Mouse (Mus musculus) lung, postnatal 0 days (tissue): Measurements from ENCODE around the gene Grasp. TPM values are rescaled to one million over a fixed set of nuclear protein-coding genes. Genes with fewer than 3 reads are reported as not detected.
A peak's percentile ranks its signal among the peaks of the same experiment; 100 is the strongest.

ENCODE experiments used
- ATAC-seq: fragments of 200-750 bp; cut with Nextera tagmentation; 2 replicates; pipeline ENCODE4 v1.8.0; 2017; ENCODE audit warnings: moderate library complexity
- DNase-seq: peaks from one replicate; pipeline ENCODE4 v3.0.0-alpha.2; 2016; ENCODE audit warnings: low spot score
- H3K27ac ChIP-seq: fragments of 300-500 bp; sonication (generic); 2 replicates; pipeline ENCODE4 v1.5.1; 2014; ENCODE audit warnings: antibody characterized with exemption, mild to moderate bottlenecking, low read length, mixed read lengths
- H3K27me3 ChIP-seq: fragments of 300-500 bp; sonication (generic); replicated peaks from 2 replicates; pipeline ENCODE4 v1.6.1; 2014; ENCODE audit warnings: low read length, mixed read lengths; ENCODE audit not compliant: insufficient read depth
- H3K36me3 ChIP-seq: fragments of 300-500 bp; sonication (generic); 2 replicates; pipeline ENCODE4 v1.6.1; 2014; ENCODE audit warnings: low read length, mixed read lengths; ENCODE audit not compliant: insufficient read depth
- H3K4me1 ChIP-seq: fragments of 300-500 bp; sonication (generic); 2 replicates; pipeline ENCODE4 v1.6.1; 2014; ENCODE audit warnings: antibody characterized with exemption, low read depth, low read length, mixed read lengths; ENCODE audit not compliant: insufficient read depth
- H3K4me2 ChIP-seq: fragments of 300-500 bp; sonication (generic); replicated peaks from 2 replicates; pipeline ENCODE4 v1.6.1; 2014; ENCODE audit warnings: low read depth, mild to moderate bottlenecking, low read length, moderate library complexity, mixed read lengths
- H3K4me3 ChIP-seq: fragments of 300-500 bp; sonication (generic); 2 replicates; pipeline ENCODE4 v1.5.1; 2014; ENCODE audit warnings: low read depth, low read length
- H3K9ac ChIP-seq: fragments of 300-500 bp; sonication (generic); replicated peaks from 2 replicates; pipeline ENCODE4 v1.6.1; 2014; ENCODE audit warnings: low read depth, mild to moderate bottlenecking
- H3K9me3 ChIP-seq: fragments of 300-500 bp; sonication (generic); 2 replicates; pipeline ENCODE4 v1.6.1; 2016; ENCODE audit warnings: low read length, mixed read lengths
- CTCF ChIP-seq: IDR thresholded peaks from 2 replicates; pipeline ENCODE4 v1.5.1; 2016; ENCODE audit warnings: antibody characterized with exemption, mild to moderate bottlenecking
- EP300 ChIP-seq: IDR thresholded peaks from 2 replicates; pipeline ENCODE4 v1.6.1; 2016; ENCODE audit warnings: antibody characterized with exemption, mild to moderate bottlenecking, control low read depth
- WGBS: fragments of 180-500 bp; shearing (Covaris S2); extraction: QIAGEN DNeasy Blood & Tissue Kit; methylation state at CpG from one replicate; pipeline ENCODE4 v1.1.7; 2014; 5-methylcytosine and 5-hydroxymethylcytosine counted together
- polyA plus RNA-seq: library from polyadenylated mRNA; unstranded; fragments of >200 nt; fragmentation: Nextera tagmentation; extraction: Ambion mirVana; gene quantifications from 2 replicates; pipeline ENCODE4 v1.2.1, GENCODE M21; 2015

Grasp gene
- polyA plus RNA-seq, 1 experiment from 2014 or later = 8.6 TPM

GRCm38 (mm10) chr15:101255842-101256462 is 32.0 kb downstream of the Grasp start:
- no peak overlapping the region for H3K4me2 ChIP-seq
- no peak overlapping the region for H3K27ac ChIP-seq
- no peak for ATAC-seq
- no peak overlapping the region for H3K4me3 ChIP-seq
- no peak overlapping the region for H3K9ac ChIP-seq
- H3K36me3 ChIP-seq = no peaks in the 10 kb centered on the region
- no peaks in the 10 kb centered on the region for H3K27me3 ChIP-seq
- peaks cover 8% of the 10 kb centered on the region for H3K4me1 ChIP-seq
- 74% methylated on average over 7 of the region's 7 CpGs for WGBS
- no peak for DNase-seq
- no peaks in the 10 kb centered on the region for H3K9me3 ChIP-seq
- no peak for TF ChIP-seq CTCF
- no peak for TF ChIP-seq EP300

DNA sequence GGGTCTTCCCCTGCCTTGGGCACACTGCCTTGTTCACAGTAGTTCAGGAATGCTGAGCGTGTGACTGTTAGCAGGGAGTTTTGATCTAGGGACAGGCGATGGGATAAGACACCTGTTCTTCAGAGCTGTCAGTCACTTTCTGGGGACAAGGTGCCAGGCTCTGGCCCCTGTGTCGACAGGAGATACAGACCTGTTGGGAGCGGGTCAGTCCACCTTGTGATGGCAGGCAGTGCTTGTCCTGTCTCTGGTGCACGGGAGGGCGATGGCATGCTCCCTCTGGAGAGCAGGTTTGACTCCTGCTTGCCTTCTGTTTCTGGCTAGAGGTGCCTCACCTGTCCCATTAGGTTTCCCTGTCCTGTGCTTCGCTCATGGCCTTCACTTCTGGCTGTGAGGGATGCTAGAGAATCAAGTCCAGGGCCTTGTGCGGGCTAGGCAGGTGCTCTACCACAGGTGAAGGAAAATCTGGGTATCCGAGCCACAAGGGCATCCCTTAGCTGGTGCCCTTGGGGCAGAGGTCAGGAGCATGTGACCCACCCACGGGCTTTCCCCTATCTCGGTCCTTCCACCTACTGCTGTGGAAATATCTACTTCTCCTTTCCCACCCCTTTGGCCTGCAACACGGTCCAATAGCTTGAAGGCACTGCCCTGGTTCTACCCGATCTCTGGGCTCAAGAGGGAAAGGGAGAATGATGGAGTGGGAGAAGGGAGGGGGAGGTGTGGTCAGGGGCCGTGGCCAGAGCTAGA is 32.6 kb downstream of the Grasp start:
- H3K27ac ChIP-seq = no peak overlapping the region
- H3K9ac ChIP-seq = no peak overlapping the region
- H3K4me1 ChIP-seq = peaks cover 12% of the 10 kb centered on the region

GRCm38 (mm10) chr15:101258420-101258819 is 34.4 kb downstream of the Grasp start:
- Histone ChIP-seq H3K4me3 (no peak overlapping the region), H3K27me3 (no peaks in the 10 kb centered on the region), H3K9me3 (no peaks in the 10 kb centered on the region), H3K36me3 (no peaks in the 10 kb centered on the region), H3K4me1 (peaks cover 12% of the 10 kb centered on the region), H3K27ac (no peak overlapping the region), H3K9ac (no peak overlapping the region), H3K4me2 (no peak overlapping the region)
- no peak for DNase-seq
- ATAC-seq = no peak
- no peak for TF ChIP-seq CTCF
- TF ChIP-seq EP300 = no peak
- 80% methylated on average over 11 of the region's 11 CpGs for WGBS

More for the DNA sequence above, 32.6 kb downstream of the Grasp start:
- DNase-seq = no peak
- ATAC-seq = no peak
- WGBS = 68% methylated on average over 14 of the region's 14 CpGs
- Histone ChIP-seq H3K4me2 (no peak overlapping the region), H3K27me3 (no peaks in the 10 kb centered on the region), H3K4me3 (no peak overlapping the region), H3K9me3 (no peaks in the 10 kb centered on the region), H3K36me3 (no peaks in the 10 kb centered on the region)
- TF ChIP-seq CTCF (no peak), EP300 (no peak)

GRCm38 (mm10) chr15:101259922-101260321 is 35.9 kb downstream of the Grasp start:
- Histone ChIP-seq H3K4me2 (no peak overlapping the region), H3K4me3 (no peak overlapping the region), H3K9ac (no peak overlapping the region), H3K36me3 (no peaks in the 10 kb centered on the region), H3K27ac (peak overlapping the region; percentile 71; the same call in 1 of the 2 replicates), H3K27me3 (no peaks in the 10 kb centered on the region), H3K4me1 (peaks cover 12% of the 10 kb centered on the region), H3K9me3 (no peaks in the 10 kb centered on the region)
- TF ChIP-seq CTCF (no peak), EP300 (no peak)
- whole genome bisulfite sequencing = 79% methylated on average over 2 of the region's 3 CpGs
- ATAC-seq (no peak), DNase-seq (no peak)

DNA sequence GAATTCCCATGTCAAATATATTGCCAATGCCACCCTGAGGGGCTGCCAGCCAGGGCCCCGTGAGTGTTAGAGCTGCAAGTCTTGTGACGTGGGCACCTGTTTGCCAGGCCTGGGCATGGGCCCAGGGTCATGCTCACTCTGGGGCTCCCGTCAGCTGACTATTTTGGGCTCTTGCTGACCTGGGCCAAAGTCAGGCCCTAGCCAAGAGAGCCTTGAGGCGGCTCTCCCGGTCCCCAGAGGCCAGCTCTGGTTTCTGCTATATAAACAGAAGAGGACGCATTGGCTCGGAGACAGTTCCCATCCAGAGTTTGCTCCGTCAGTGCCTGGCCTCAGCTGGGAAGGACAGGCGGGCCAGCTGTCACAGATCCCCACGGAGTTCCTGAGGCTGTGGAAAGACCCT is 36.4 kb downstream of the Grasp start:
- Histone ChIP-seq H3K27ac (peak overlapping the region; percentile 71; the same call in 1 of the 2 replicates), H3K4me1 (peaks cover 12% of the 10 kb centered on the region)

DNA sequence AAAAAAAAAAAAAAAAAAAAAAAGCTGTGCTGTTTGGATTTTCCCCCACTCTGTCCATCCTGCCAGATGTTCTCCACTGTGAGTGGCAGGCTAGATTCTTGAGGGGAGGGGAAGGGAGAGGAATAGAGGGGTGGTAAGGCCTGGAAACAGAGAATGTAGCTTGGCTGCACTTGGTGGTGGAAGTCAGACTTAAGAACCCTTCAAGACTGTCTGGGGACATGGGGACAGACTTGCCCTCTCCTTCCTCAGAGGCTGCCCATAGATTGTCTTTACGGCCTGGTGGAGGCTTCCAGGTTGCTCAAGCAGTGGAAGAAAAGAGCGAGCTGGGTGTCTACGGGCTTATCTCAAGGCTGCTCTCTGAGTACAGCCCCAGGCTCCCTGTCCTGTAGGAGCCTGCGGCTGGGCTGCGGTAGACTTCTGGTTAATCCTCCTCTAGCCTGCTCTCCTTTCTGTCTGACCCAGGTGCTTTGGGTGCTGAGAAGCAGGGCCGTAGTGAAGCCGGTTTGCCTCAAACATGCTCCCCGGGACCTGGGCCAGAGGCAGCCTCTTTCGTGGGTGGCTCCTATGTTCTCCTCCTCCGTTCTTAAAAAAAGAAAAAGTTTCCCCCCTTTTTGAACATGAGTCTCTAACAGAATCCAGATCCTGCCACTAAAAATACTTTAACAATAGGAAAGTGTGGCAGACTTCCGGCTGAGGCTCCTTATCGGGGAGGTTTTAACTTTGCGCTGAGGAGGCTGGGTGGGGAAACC is 37.1 kb downstream of the Grasp start:
- Histone ChIP-seq H3K9me3 (no peaks in the 10 kb centered on the region), H3K27me3 (no peaks in the 10 kb centered on the region), H3K4me2 (peak overlapping the region; percentile 22), H3K36me3 (no peaks in the 10 kb centered on the region), H3K9ac (0 out of 2 replicates have a peak overlapping the region, but pooled peaks have one; percentile 12), H3K4me1 (peaks cover 18% of the 10 kb centered on the region), H3K4me3 (no peak overlapping the region), H3K27ac (peak overlapping the region; percentile 71)
- TF ChIP-seq CTCF = no peak
- peak; percentile 54; the same call in 1 of the 2 replicates for TF ChIP-seq EP300
- 32% methylated on average over 13 of the region's 13 CpGs for WGBS
- peak; percentile 68 for DNase-seq
- ATAC-seq = peak; percentile 55

More for the DNA sequence above, 36.4 kb downstream of the Grasp start:
- Histone ChIP-seq H3K36me3 (no peaks in the 10 kb centered on the region), H3K4me3 (no peak overlapping the region), H3K9me3 (no peaks in the 10 kb centered on the region), H3K9ac (no peak overlapping the region), H3K4me2 (no peak overlapping the region; the same call in 1 of the 2 replicates), H3K27me3 (no peaks in the 10 kb centered on the region)
- ATAC-seq (peak; percentile 67), DNase-seq (peak; percentile 86)
- no peak for TF ChIP-seq EP300
- TF ChIP-seq CTCF = peak; percentile 12; the same call in 1 of the 2 replicates
- WGBS = 29% methylated on average over 10 of the region's 10 CpGs
